Mouse (Mus musculus) spleen, adult 2 months (tissue): ENCODE results near the gene Ppp6r1.

Source experiments
- CTCF ChIP-seq: fragments of 200-500 bp; IDR thresholded peaks from 2 replicates; pipeline ENCODE4 v1.5.1; 2011; ENCODE audit warnings: mild to moderate bottlenecking, inconsistent platforms; ENCODE audit not compliant: insufficient read depth, insufficient read length, insufficient replicate concordance; ENCODE audit errors: extremely low read depth
- POLR2A ChIP-seq: fragments of 200-500 bp; IDR thresholded peaks from 2 replicates; pipeline ENCODE4 v1.6.1; 2011; ENCODE audit warnings: low read depth, low read length, inconsistent platforms

GRCm38 (mm10) chr7:4647992-4648391 is 10.8 kb downstream of the Ppp6r1 start:
- TF ChIP-seq CTCF (no peak), POLR2A (no peak)
